Mouse (Mus musculus) liver, embryonic 14.5 days (tissue): ENCODE data around the gene Cog1.

ENCODE experiments used
- CTCF ChIP-seq: IDR thresholded peaks from 2 replicates; pipeline ENCODE4 v1.5.1; 2016; ENCODE audit warnings: antibody characterized with exemption, low read depth, control low read depth
- EP300 ChIP-seq: IDR thresholded peaks from 2 replicates; pipeline ENCODE4 v1.6.1; 2016; ENCODE audit warnings: antibody characterized with exemption, low read depth

- TF ChIP-seq CTCF, result no peak
- TF ChIP-seq EP300, result no peak
Measured at GRCm38 (mm10) chr11:113634699-113635121, 14.3 kb upstream of the Cog1 start.
